Mouse (Mus musculus) midbrain, embryonic 10.5 days (tissue): ENCODE measurements around the gene Def8. TPM values are rescaled to one million over a fixed set of nuclear protein-coding genes. Genes with fewer than 3 reads are reported as not detected.
A peak's percentile ranks its signal among the peaks of the same experiment; 100 is the strongest.

Source experiments
- DNase-seq: peaks from one replicate; pipeline ENCODE4 v3.0.0-alpha.2; 2017; ENCODE audit warnings: low spot score
- H3K27ac ChIP-seq: fragments of 300-500 bp; sonication (generic); replicated peaks from 2 replicates; pipeline ENCODE4 v1.5.1; 2016; ENCODE audit warnings: mild to moderate bottlenecking
- H3K27me3 ChIP-seq: fragments of 300-500 bp; sonication (generic); 2 replicates; pipeline ENCODE4 v1.6.1; 2016; ENCODE audit warnings: low read depth, mild to moderate bottlenecking; ENCODE audit not compliant: poor library complexity, severe bottlenecking
- H3K36me3 ChIP-seq: fragments of 300-500 bp; sonication (generic); 2 replicates; pipeline ENCODE4 v1.6.1; 2016; ENCODE audit warnings: mild to moderate bottlenecking, moderate library complexity
- H3K4me1 ChIP-seq: fragments of 300-500 bp; sonication (generic); 2 replicates; pipeline ENCODE4 v1.6.1; 2016
- H3K4me3 ChIP-seq: fragments of 300-500 bp; sonication (generic); 2 replicates; pipeline ENCODE4 v1.5.1; 2016; ENCODE audit warnings: mild to moderate bottlenecking, moderate library complexity
- H3K9me3 ChIP-seq: fragments of 300-500 bp; sonication (generic); replicated peaks from 2 replicates; pipeline ENCODE4 v1.6.1; 2016; ENCODE audit warnings: mild to moderate bottlenecking
- WGBS: fragments of 180-500 bp; shearing (Covaris S2); methylation state at CpG from one replicate; pipeline ENCODE4 v1.1.7; 2016; 5-methylcytosine and 5-hydroxymethylcytosine counted together
- polyA plus RNA-seq: library from polyadenylated mRNA; unstranded; fragments of >200 nt; fragmentation: Nextera tagmentation; extraction: Ambion mirVana; gene quantifications from 2 replicates; pipeline ENCODE4 v1.2.1, GENCODE M21; 2016

The Def8 gene
- polyA plus RNA-seq: 42.1 and 45.9 TPM in 2 replicates

DNA sequence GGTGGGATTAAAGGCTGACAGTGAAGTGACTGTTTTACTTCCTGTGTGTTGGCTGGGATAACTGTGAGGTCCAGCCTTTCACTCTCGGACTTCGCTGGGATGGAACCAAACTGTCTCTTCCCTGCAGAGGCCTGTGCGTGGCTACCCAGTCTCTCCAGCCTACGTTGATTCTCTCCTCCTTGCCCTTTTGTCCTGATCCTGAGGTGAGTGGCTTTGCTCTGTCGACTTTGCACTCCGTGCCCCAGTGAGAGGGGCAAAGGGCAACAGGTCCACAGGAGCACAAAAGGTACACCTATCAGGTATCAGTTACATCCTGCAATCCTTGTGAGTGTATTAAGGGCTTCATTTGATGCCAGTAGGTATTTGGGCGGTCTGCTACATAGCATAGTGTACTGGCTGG is at the start of gene Def8:
Gene Def8 (plus strand): TSS at position 87 of the 400 bp plus-strand sequence.
- no peak for DNase-seq
- H3K4me1 ChIP-seq: peaks cover 6% of the 10 kb centered on the region; the same call in 1 of the 2 replicates
- peaks cover 32% of the 10 kb centered on the region for H3K36me3 ChIP-seq
- H3K9me3 ChIP-seq: peaks cover 23% of the 10 kb centered on the region
- no peak within 1 kb of the TSS for H3K27ac ChIP-seq
- peak within 1 kb of the TSS; percentile 35; the same call in 1 of the 2 replicates for H3K4me3 ChIP-seq
- no peaks in the 10 kb centered on the region for H3K27me3 ChIP-seq
- WGBS: 80% methylated on average over 7 of the region's 7 CpGs

DNA sequence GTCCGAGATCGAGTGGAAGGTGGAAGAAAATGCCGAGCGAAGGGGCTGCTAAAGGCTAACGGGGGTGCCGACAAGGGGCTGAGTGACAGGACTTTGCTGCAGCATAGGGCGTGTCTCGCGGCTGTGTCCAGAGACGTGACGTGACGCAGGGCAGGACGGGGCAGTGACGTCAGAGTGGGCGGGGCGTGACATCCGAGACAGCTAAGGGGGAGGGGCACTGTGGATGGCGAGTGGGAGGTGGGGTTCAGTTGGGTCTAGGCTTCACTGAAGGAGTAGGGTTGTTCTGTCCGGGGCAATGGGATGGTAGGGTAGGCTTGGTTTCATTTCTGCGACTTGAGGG is 49.1 kb upstream of the Def8 start:
- H3K36me3 ChIP-seq: peaks cover 26% of the 10 kb centered on the region
- H3K9me3 ChIP-seq: no peaks in the 10 kb centered on the region
- no peaks in the 10 kb centered on the region for H3K27me3 ChIP-seq
- under 1% methylated on average over 20 of the region's 20 CpGs for WGBS
- peak overlapping the region; percentile 86 for H3K4me3 ChIP-seq
- H3K4me1 ChIP-seq: peaks cover 33% of the 10 kb centered on the region
- H3K27ac ChIP-seq: peak overlapping the region; percentile 95
- DNase-seq: peak; percentile 96

DNA sequence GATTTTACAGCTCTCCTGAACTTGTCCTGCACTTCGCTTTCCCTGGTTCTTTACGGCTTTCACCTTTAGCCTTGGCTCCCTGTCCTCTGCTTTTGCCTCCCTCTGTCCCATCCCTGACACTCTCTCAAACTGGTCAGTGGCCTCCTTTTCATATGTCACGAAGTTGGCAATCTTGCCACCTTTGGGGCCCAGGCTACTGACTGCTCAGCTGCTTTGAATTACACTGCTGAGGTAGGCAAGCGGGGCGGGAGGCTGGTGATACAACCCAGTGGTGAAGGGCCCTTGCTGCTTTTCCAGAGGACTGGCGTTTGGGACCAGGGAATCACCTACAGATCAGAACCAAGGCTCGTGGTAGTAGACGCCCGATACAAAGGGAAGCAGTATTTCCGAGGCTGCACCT is 47.6 kb upstream of the Def8 start:
- H3K9me3 ChIP-seq: no peaks in the 10 kb centered on the region
- no peak for DNase-seq
- peaks cover 33% of the 10 kb centered on the region for H3K4me1 ChIP-seq
- H3K27ac ChIP-seq: no peak overlapping the region
- 92% methylated on average over 10 of the region's 10 CpGs for WGBS
- H3K36me3 ChIP-seq: peaks cover 28% of the 10 kb centered on the region
- no peak overlapping the region for H3K4me3 ChIP-seq
- no peaks in the 10 kb centered on the region for H3K27me3 ChIP-seq

DNA sequence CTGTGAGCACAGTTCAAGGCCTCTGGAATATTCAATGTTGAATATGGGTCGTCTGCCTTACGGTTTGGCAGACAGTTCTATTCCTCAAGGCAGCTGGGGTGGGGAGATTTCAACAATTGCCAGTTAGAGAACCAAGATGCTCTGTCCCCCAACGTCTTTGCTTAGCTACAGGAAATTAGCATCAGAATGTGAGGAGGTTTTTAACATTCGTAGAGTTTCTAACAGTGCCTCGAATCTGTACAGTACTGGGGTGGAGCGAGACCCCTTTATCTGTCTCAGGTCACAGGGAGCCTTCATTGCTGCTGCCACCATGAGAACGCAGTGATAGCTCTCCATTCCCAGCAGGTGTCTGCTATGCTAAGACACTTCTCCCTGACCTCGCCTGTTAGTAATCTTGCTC is 47.2 kb upstream of the Def8 start:
- WGBS: 74% methylated on average over 8 of the region's 8 CpGs
- H3K36me3 ChIP-seq: peaks cover 32% of the 10 kb centered on the region
- H3K4me3 ChIP-seq: no peak overlapping the region
- H3K9me3 ChIP-seq: no peaks in the 10 kb centered on the region
- peaks cover 33% of the 10 kb centered on the region for H3K4me1 ChIP-seq
- no peaks in the 10 kb centered on the region for H3K27me3 ChIP-seq
- no peak overlapping the region for H3K27ac ChIP-seq
- no peak for DNase-seq

DNA sequence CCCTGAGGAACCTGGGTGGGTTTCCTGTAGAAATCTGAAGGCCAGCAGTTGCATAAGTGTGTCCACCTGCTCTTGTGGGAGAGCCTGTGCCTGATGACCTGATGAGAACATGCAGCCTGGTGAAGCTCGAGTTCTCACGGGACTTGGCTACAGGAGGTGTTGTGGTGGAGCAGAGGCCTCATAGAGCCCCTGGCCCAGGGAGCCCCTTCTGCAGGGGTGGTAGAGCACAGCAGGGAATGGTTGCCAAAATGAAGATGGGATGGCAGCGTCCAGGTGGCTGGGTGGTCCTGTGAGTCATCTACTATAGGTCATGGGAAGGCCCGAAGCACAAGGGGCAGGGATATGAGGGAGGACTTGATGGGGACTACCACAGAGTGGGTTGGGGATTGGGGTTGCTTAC is 41.6 kb upstream of the Def8 start:
- Histone ChIP-seq H3K9me3 (no peaks in the 10 kb centered on the region), H3K4me1 (no peaks in the 10 kb centered on the region), H3K36me3 (peaks cover 73% of the 10 kb centered on the region), H3K27ac (no peak overlapping the region), H3K4me3 (no peak overlapping the region), H3K27me3 (no peaks in the 10 kb centered on the region)
- 91% methylated on average over 4 of the region's 4 CpGs for WGBS
- no peak for DNase-seq

DNA sequence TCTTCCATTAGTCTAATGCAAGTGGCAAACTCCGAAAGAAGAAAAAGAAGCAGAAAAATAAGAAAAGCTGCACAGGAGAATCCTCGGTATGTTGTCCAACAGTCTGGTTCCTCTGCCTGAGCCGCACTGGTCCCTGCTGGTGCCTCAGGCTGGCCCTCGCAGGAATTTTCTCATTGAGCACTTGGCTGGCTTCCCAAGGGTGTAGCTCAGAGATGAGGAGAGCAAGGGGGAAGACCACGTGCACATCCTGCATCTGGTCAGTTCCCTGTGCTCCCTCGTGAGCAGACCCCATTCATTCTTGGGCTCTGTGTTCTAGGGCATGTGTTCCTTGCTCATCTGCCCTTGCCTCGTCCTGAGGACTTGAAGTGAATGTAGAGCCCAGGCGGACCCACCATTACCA is 40.8 kb upstream of the Def8 start:
- Histone ChIP-seq H3K4me1 (no peaks in the 10 kb centered on the region), H3K36me3 (peaks cover 76% of the 10 kb centered on the region), H3K27ac (no peak overlapping the region), H3K4me3 (no peak overlapping the region), H3K9me3 (no peaks in the 10 kb centered on the region), H3K27me3 (no peaks in the 10 kb centered on the region)
- WGBS: 94% methylated on average over 8 of the region's 8 CpGs
- no peak for DNase-seq

DNA sequence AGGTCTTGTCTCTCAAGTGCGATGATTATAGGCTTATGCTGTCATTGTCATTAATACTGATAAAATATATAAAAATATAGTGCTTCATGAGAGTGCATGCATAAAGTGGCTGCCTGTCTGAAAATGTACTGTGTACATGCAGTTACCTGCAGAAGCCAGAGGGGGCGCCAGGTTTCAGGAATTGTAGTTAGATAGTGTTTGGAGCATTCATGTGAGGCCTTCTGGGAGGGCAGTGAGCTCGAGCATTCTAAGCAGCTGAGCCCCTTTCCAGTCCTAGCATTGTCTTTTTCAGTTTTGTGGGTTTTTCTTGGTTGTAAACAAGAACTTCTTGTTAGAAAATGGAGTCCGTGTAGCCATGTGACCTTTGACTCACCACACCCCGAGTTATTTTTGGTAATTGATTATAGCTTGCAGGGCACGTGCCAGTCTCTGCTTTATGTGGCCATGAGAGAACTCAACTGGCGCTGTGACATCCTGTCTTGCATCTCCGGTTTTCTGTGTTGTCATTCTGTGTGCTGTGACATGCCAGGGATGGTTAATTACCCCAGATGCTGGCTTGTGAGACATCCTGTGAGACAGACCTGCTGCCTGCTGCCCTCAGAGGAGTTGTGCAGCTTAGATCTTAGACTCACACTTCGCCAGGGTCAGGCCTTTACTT is 38.3 kb upstream of the Def8 start:
- H3K4me3 ChIP-seq: no peak overlapping the region
- H3K4me1 ChIP-seq: no peaks in the 10 kb centered on the region
- no peaks in the 10 kb centered on the region for H3K27me3 ChIP-seq
- peak; percentile 24 for DNase-seq
- no peaks in the 10 kb centered on the region for H3K9me3 ChIP-seq
- H3K36me3 ChIP-seq: peaks cover 95% of the 10 kb centered on the region
- 75% methylated on average over 9 of the region's 9 CpGs for WGBS
- no peak overlapping the region for H3K27ac ChIP-seq

DNA sequence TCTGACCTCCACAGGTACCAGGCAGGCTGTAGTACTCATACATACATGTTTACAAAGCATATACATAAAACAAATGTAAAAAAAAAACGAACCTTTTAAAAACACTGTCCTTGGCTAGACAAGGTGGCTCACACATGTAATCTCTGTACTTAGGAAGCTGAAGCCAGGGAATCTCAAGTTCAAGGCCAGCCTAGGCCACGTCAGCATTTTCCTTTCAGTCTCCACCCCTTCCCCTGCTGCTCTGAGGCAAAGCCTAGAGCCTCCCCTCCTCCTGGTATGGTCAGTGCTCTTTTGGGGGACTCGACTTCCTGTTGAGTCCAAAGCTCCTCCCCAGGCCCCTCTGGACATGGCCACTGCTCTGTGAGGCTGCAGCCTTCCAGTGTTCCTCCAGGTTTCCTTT is 36.3 kb upstream of the Def8 start:
- Histone ChIP-seq H3K4me3 (no peak overlapping the region), H3K27me3 (no peaks in the 10 kb centered on the region), H3K9me3 (no peaks in the 10 kb centered on the region), H3K36me3 (peaks cover 100% of the 10 kb centered on the region), H3K27ac (no peak overlapping the region), H3K4me1 (no peaks in the 10 kb centered on the region)
- 88% methylated on average over 3 of the region's 3 CpGs for WGBS
- no peak for DNase-seq

DNA sequence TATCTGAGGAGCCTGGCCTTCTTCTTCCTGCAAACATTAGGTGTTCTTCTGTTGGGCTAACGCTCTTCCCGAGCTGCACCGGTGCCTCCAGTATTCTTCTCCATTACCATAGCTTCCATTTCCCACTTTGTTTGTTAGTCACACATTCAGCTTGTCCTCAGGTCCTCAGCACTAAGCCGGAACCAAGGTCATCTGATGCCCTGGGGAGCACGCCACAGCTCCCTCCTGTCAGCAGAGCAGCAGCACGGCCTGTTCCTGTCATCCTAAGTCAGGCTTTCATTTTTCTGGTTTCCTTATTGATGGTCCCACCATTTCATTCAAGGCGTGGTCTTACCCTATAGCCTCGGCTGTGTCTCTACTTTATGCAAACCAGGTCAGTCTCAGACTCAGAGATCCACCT is 35.5 kb upstream of the Def8 start:
- Histone ChIP-seq H3K27me3 (no peaks in the 10 kb centered on the region), H3K4me3 (no peak overlapping the region), H3K27ac (no peak overlapping the region), H3K4me1 (no peaks in the 10 kb centered on the region), H3K9me3 (no peaks in the 10 kb centered on the region), H3K36me3 (peaks cover 100% of the 10 kb centered on the region)
- DNase-seq: no peak
- 96% methylated on average over 8 of the region's 8 CpGs for WGBS

DNA sequence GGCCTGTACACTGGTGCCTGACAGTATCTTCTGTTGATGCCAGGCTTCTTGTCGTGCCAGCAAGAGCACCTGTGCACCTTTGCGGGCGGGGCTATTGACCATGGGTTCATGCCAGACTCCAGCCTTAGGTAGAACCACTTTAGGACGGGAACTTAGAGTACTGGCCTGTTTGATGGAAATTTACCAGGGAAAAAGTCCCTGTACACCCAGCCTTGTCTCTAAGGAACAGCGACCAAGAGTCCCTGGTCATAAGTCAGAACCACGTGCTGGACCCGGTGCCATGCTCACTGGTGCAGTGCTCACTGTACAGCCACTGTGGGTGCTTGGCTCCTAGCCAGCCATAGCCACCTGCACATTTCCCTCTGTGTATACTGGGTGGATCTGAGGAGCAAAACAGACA is 34.3 kb upstream of the Def8 start:
- Histone ChIP-seq H3K27ac (no peak overlapping the region), H3K4me3 (no peak overlapping the region), H3K9me3 (no peaks in the 10 kb centered on the region), H3K4me1 (no peaks in the 10 kb centered on the region), H3K27me3 (no peaks in the 10 kb centered on the region), H3K36me3 (peaks cover 100% of the 10 kb centered on the region)
- DNase-seq: no peak
- 98% methylated on average over 7 of the region's 7 CpGs for WGBS

DNA sequence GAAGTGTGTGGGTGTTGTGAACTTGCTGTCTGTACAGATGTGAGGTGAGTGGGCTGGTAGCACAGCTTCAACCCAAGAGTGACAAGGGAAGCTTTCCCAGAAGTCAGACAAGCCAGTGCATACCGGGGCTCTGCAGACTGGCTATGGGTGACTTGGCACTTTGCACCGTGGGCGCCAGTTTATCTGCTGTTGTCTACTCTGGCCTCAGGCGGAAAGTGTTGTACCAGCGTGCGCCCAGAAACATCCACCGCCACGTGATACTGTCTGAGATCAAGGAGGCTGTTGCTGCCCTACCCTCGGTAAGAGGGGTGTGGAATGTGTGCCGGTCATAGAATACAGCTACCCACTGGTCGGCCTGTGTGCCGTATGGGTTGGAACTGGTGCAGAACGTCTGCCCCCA is 25.0 kb upstream of the Def8 start:
- H3K9me3 ChIP-seq: no peaks in the 10 kb centered on the region
- no peaks in the 10 kb centered on the region for H3K27me3 ChIP-seq
- no peak overlapping the region for H3K27ac ChIP-seq
- DNase-seq: no peak
- H3K36me3 ChIP-seq: peaks cover 100% of the 10 kb centered on the region
- 95% methylated on average over 13 of the region's 13 CpGs for WGBS
- no peak overlapping the region for H3K4me3 ChIP-seq
- no peaks in the 10 kb centered on the region for H3K4me1 ChIP-seq

DNA sequence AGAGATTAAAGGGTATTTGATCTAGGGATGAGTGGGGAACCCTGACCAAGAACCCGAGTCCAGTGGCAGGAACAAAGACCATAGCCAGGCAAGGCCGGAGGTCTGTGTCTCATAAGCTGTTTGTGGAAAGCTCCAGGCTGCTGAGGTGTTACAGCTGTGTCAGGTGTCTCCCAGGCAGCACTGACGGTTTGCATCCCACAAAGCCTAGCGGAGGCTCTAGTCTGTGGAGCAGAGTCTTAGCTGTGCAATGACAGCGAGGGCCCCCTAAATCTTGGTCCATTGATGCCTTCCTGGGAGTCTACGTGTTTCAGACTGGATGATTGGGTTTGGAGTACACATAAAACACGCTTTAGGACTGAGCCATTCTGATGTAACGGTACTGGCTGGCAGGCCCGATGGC is 21.4 kb upstream of the Def8 start:
- no peaks in the 10 kb centered on the region for H3K9me3 ChIP-seq
- H3K36me3 ChIP-seq: peaks cover 66% of the 10 kb centered on the region
- no peaks in the 10 kb centered on the region for H3K27me3 ChIP-seq
- no peak for DNase-seq
- no peak overlapping the region for H3K4me3 ChIP-seq
- peaks cover 16% of the 10 kb centered on the region for H3K4me1 ChIP-seq
- 92% methylated on average over 9 of the region's 9 CpGs for WGBS
- no peak overlapping the region for H3K27ac ChIP-seq

DNA sequence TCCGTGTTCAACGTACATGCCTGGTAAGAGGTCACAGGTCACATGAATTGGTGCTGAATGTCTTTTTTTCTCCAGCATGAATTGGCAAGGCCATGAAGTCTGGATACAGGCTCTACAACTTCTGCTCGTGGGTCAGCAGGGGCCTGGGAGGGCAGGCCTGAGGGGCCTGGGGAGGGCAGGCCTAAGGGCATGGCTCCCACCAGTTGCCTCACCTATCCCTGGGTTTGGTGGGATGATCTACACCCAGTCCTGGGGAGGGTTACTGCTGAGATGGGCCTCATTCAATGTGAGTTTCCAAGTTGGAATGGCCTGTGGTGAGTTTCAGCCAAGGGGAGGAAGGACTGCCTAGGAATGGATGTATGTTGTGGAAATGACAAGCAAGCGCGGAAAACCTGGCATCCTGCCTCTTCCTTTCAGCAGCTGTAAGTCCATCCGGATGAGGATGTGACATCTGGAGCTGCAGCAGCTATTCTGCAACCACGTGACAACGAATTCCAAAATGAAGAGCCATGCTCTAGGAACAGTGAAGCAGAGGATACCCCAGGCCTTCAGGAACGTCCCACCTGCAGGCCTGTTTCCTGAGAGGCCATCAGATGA is 20.5 kb upstream of the Def8 start:
- no peak for DNase-seq
- peaks cover 21% of the 10 kb centered on the region for H3K4me1 ChIP-seq
- peaks cover 57% of the 10 kb centered on the region for H3K36me3 ChIP-seq
- no peak overlapping the region for H3K27ac ChIP-seq
- no peak overlapping the region for H3K4me3 ChIP-seq
- no peaks in the 10 kb centered on the region for H3K9me3 ChIP-seq
- WGBS: 93% methylated on average over 9 of the region's 9 CpGs
- H3K27me3 ChIP-seq: 0 out of 2 replicates have a peak, but pooled peaks cover under 1% of the 10 kb centered on the region
